Mouse (Mus musculus): ENCODE data around the gene Gm6583.

Gm6583 gene

GRCm38 (mm10) chr5:112368666-112369065, 12.8 kb upstream of the Gm6583 start:
- no peak for DNase-seq (ENCODE audit: low spot score in 2 of 2)

GRCm38 (mm10) chr5:112367929-112368328, 12.1 kb upstream of the Gm6583 start:
- DNase-seq (ENCODE audit: low spot score in 2 of 2) = no peak

GRCm38 (mm10) chr5:112367338-112367737, 11.5 kb upstream of the Gm6583 start:
- DNase-seq (ENCODE audit: low spot score in 2 of 2) = no peak

DNA sequence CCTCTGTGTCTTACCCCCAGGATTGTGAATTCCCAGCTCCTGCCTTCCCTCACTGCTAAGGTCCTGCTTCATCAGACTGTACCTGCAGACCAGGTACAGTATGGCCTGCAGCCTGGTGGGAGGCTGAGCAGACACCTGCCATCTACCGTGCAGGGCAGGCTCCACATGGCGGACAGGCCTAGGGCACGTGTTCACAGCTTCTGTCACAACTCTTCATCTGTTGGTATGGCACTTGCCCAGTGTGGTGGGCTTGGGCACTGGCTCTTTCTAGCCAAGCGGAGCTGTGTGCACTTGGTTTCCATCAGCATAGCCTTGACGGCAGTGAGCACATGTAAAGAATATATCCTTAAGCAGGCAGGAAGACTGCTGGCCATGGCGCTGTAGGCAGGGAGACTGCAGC, 11.0 kb upstream of the Gm6583 start:
- DNase-seq (ENCODE audit: low spot score in 2 of 2) = no peak

DNA sequence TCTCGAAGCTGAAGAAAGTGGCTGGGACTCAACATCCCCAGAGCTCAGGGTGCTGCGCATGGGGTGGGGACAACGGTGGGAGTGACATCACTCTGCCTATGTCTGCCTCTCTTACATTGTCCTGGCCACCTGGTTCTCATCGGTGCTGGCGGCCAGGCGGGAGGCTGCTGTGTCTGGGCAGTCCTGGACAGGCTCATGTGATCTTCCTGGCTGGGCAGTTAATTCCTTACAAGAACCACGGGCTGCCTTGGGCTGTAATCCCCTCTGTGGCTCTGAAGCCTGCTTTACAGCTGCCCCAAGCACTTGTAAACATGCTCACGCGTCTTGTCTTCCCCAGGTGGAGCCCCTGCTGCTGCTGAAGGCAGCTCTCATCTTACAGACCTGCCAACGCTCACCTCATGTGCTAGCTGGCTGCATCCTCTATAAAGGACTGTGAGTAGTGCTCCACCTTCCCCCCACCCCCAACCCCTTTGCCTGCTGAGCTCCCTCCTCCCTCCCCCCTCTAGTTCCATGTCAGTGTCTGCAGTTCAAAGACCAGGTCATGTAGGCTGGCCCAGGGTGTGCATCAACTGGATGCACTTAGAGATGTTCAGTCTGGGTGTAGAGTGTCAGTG, 8.5 kb upstream of the Gm6583 start:
- no peak for DNase-seq (ENCODE audit: low spot score in 2 of 2)

DNA sequence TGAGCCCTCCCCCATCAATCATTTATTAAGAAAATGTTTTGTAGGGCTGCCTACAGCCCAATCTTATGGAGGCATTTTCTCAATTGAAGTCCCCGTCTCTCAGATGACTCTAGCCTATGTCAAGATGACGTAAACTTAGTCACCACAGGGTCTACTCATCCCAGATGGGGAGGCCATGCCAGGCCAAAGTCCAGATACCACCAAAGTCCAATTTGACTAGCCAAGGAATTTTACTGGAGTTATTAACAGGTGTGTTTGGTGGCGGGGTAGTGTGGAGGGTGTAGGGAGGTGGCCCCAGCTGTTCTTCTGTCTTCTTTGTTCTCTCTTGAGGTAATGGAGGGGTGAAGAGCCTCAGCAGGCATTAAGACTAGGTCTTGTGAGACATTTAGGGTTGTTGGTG, 4.2 kb upstream of the Gm6583 start:
- no peak for DNase-seq (ENCODE audit: low spot score in 2 of 2)

DNA sequence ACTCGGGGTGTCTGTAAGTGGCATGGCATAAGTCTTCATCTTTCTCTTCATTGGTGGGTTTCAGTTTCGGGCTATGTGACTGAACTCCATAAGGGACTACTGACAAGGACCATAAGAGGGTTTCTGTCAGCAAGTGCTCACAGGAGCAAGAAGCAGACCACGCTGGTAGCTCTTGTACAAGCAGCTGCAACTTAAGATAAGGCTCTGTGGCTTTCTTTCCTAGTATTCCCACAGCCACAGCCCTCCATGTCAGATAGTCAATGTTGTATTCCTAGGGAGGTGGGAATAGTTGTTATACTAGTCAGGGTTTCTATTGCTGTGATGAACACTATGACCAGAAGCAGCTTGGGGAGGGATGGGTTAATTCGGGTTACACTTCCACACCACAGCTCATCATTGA, 3.7 kb upstream of the Gm6583 start:
- no peak for DNase-seq (ENCODE audit: low spot score in 2 of 2)

- no peak for DNase-seq (ENCODE audit: low spot score in 2 of 2)
Observed at GRCm38 (mm10) chr5:112356322-112356721, 489 bp upstream of the Gm6583 start.

DNA sequence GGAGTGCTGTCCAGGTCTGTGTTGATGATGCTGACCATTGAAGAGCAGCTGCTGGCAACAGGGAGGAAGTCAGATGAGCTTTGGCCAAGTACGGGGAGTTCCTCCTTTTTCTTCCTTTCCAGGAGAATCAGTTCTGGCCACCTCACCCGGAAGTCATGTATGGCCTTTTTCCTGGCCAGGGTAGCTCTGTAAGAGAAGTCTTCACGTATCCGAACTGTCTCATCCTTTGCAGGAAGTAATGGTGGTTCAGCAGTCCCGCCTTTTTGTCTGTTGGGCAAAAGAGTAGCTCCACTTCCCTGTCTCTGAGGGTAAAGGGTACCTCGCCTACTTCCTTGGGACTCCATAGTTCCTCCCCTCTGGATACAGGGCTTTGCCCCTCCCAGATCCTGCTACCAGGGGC, 340 bp downstream of the Gm6583 start:
- DNase-seq (ENCODE audit: low spot score in 2 of 2) = no peak

DNA sequence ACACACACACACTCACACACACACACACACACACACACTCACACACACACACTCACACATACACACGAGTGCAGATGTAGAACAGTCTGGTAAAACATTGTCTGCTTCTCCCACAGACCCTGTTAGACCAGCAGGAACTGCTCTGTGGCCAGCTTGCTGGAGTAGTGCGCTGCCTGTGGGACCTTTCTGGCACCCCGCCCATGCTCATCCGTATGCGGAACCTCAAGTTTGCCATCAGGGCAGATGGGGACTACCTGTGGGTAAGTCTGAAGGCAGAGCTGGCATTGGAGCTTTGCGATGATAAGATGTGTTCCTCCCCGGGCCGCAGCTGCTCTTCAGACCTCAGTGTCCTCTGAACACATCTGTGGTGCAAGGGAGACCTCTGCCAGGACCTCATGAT, 6.7 kb downstream of the Gm6583 start:
- DNase-seq (ENCODE audit: low spot score in 2 of 2) = no peak

GRCm38 (mm10) chr5:112346211-112346965, 9.4 kb downstream of the Gm6583 start:
- DNase-seq (ENCODE audit: low spot score in 2 of 2) = no peak

DNA sequence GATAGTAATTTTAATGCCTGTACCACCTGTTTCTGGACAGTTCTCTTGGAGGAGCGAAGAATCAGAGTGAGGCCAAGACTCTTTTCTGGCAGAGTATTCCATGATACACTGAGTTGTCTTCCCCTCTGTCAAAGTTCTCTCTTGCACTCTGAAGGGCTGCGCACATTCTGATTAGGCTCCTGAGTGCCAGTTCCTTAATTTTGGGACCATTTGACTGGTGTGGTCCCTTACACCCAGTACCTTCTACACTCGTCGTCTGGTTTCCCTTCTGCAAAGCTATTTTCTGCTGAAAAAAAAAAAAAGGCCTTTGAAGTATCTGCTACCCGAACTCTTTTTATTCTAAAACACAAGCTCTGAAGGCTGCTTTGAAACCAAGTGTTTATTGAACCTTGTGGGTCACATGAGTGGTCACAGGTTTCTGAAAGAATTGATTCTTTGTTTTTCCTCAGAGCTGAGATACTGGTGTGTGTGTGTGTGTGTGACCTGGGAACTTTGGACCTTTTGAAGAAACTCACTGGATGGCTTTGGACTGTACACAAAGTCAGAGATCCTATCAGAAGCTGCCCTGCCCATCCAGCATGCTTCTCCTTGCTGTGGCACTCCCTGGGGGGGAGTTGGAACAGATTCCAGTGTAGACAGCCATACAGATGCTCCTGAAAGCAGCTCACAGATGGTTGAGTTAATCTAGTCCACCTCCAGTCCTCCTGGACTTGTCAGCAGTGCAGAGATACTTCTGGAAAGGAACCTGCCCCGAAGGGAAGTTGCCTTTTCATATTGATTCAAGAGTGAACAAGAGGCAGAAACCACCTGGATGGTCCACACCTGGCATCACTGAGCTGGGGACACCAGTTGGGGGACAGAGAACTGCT, 11.5 kb downstream of the Gm6583 start:
- DNase-seq (ENCODE audit: low spot score in 2 of 2) = no peak

DNA sequence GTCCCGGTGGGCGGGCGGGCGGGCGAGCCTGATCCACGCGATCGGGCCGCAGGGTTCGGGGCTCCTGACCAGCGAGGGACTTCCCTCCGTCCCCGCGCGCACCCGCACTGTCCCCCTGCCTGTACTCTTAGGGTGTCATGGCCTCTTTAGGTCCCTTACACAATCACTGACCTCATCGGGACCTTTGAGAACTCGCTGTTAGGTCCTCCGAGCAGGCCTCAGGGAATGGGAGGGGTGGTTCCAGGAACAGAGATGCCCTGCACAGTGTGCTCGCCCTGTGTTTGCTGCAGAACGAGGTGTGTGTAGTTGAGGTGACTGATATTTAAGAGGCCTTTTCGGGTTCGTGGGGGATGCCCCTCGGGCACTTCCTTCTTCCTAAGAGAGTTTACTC, 12.6 kb downstream of the Gm6583 start:
- no peak for DNase-seq (ENCODE audit: low spot score in 2 of 2)

DNA sequence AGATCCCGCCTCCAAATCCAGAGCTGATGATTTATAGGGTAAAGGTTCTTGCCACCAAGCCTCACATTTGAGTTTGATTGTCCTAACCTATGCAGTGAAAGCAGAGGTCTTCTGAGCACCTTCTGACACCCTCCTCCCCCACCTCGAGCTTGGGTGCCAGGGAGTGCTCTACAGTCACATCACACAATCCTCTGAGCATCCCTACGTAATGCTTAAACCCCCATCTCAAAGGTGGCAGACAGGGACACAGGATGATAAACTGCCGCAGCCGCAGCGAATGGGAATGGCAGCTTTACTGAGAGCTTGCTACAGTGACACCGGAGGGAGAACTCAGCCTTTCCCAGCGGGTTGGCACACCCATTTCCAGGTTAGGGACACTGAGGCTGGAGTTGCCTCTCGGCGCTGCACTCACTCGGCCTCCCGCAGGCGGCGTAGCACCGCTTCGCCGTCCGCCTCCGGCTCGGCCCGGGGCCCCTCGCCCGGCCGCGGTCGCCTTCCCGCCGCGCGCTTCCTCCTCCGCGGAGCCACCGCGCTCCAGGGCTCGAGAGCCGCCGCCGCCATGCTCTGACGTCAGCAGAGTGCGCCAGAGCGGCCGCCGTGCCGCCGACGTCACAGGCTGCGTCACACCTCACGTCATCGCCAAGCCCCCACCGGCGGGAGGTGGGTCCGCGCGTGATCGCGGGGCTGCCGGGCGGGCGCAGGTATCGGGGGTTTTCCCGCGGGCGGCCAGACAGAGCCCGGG, 13.2 kb downstream of the Gm6583 start, which contains the start of the genes Srrd and Hps4:
TSS of gene Srrd (minus strand) at position 578 of the 742 bp plus-strand sequence.
TSS of gene Hps4 (plus strand) at position 621 of the 742 bp plus-strand sequence.
- peak; percentile 81 to 89 for DNase-seq (ENCODE audit: low spot score in 2 of 2)

DNA sequence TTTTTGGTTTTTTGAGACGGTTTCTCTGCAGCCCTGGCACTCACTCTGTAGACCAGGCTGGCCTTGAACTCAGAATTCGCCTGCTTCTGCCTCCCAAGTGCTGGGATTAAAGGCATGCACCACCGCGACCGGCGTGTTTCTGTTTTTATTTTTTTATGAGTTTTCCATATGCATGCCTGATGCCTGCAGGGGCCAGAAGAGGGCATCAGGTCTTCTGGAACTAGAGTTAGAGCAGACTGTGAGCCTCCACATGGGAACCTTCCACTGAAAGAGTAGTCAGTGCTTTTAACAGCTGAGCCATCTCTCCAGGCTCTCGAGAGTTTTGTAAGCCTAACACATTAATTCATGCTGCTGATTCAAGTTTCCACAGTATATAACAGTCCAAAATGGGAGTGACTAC, 16.6 kb downstream of the Gm6583 start:
- no peak for DNase-seq (ENCODE audit: low spot score in 2 of 2)

- no peak for DNase-seq (ENCODE audit: low spot score in 2 of 2)
Observed at GRCm38 (mm10) chr5:112337004-112337403, 18.8 kb downstream of the Gm6583 start.

DNA sequence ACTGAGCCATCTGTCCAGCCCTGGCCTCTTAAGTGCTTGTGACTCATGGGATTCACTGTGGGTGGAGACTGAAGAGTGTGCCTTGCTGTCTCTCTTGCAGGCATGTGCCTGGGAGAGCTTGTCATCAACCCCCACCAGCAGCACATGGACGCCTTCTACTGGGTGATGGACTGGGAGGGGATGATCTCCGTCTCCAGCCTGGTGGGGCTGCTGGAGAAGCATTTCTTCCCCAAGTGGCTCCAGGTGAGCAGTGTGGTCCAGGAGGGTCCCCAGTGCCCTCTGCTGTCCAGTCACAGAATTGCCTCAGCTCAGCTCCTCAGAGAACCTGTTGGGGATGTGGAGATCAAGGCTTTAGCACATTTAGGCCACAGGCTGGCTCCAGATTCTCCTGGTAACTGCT, 20.4 kb downstream of the Gm6583 start:
- DNase-seq (ENCODE audit: low spot score in 2 of 2) = peak in 1 of 2 experiments; percentile 32

GRCm38 (mm10) chr5:112329805-112330564, 25.8 kb downstream of the Gm6583 start:
- DNase-seq (ENCODE audit: low spot score in 2 of 2) = no peak

GRCm38 (mm10) chr5:112327854-112328253, 28.0 kb downstream of the Gm6583 start:
- DNase-seq (ENCODE audit: low spot score in 2 of 2) = no peak

GRCm38 (mm10) chr5:112326446-112327009, 29.3 kb downstream of the Gm6583 start:
- no peak for DNase-seq (ENCODE audit: low spot score in 2 of 2)
